Mouse (Mus musculus): ENCODE data around the gene Capzb.
A peak's percentile ranks its signal among the peaks of the same experiment; 100 is the strongest.

- TF ChIP-seq CTCF (IDR thresholded peaks at IDR 0.05; ENCODE audit: extremely low read depth, insufficient read depth, insufficient read length, insufficient replicate concordance): peak; percentile 55; the same call in 1 of the 2 replicates
- TF ChIP-seq POLR2A (IDR thresholded peaks at IDR 0.05; ENCODE audit: low read depth, low read length): no peak; the same call in 1 of the 2 replicates
These were observed 137.9 kb downstream of the Capzb start for GRCm38 (mm10) chr4:139330605-139331004.

Measured in spleen, adult 2 months (tissue).